Mouse (Mus musculus) small intestine, adult 2 months (tissue): ENCODE results near the gene Gm6993.

Experiments
- CTCF ChIP-seq: fragments of 200-500 bp; IDR thresholded peaks from 2 replicates; pipeline ENCODE4 v1.5.1; 2012; ENCODE audit warnings: low read depth, mild to moderate bottlenecking, control low read depth, inconsistent platforms, low read length, moderate library complexity, mixed read lengths; ENCODE audit not compliant: insufficient replicate concordance, insufficient read length; ENCODE audit errors: extremely low read depth
- POLR2A ChIP-seq: fragments of 200-500 bp; IDR thresholded peaks from 2 replicates; pipeline ENCODE4 v1.6.1; 2012; ENCODE audit warnings: low read depth, mild to moderate bottlenecking, control low read depth, inconsistent platforms, low read length, moderate library complexity

GRCm38 (mm10) chr12:31227167-31227566 is 13.4 kb upstream of the Gm6993 start:
- TF ChIP-seq CTCF, result no peak
- TF ChIP-seq POLR2A, result no peak
